Mouse (Mus musculus): ENCODE measurements at regions not wholly inside any gene's neighbourhood (a gene's known extent, or its start where the extent isn't known, plus 50 kb on each side); places are given as distances from the start of the nearest gene placed in this dataset.

- no peaks in the 10 kb centered on the region for H3K4me1 ChIP-seq (ENCODE audit: control insufficient read depth, insufficient read depth, low read length)
- 67% methylated on average over 5 of the region's 5 CpGs for WGBS
- H3K27me3 ChIP-seq (ENCODE audit: control insufficient read depth, insufficient read depth, low read length): no peaks in the 10 kb centered on the region
- no peaks in the 10 kb centered on the region for H3K36me3 ChIP-seq (replicated peaks; ENCODE audit: control insufficient read depth, insufficient read depth, low read depth, low read length)
- no peak overlapping the region for H3K9ac ChIP-seq (replicated peaks; ENCODE audit: low read length)
- H3K27ac ChIP-seq (replicated peaks; ENCODE audit: low read depth, low read length): no peak overlapping the region
- no peaks in the 10 kb centered on the region for H3K9me3 ChIP-seq (replicated peaks; ENCODE audit: control insufficient read depth, low read length)
- H3K4me3 ChIP-seq (ENCODE audit: low read depth, low read length): no peak overlapping the region
- H3K4me2 ChIP-seq (ENCODE audit: low read depth, low read length): no peak overlapping the region
- ATAC-seq (replicated peaks; ENCODE audit: insufficient number of reproducible peaks, low FRiP score, low TSS enrichment, low read depth) (no peak), DNase-seq (ENCODE audit: low spot score) (no peak)
Observed at GRCm38 (mm10) chr12:88530450-88531143, 170.2 kb downstream of the Adck1 start.

- no peak overlapping the region for H3K4me2 ChIP-seq (ENCODE audit: low read depth, low read length)
- DNase-seq (ENCODE audit: low spot score) (peak; percentile 35), ATAC-seq (replicated peaks; ENCODE audit: insufficient number of reproducible peaks, low FRiP score, low TSS enrichment, low read depth) (no peak)
- H3K27ac ChIP-seq (replicated peaks; ENCODE audit: low read depth, low read length): no peak overlapping the region
- no peaks in the 10 kb centered on the region for H3K9me3 ChIP-seq (replicated peaks; ENCODE audit: control insufficient read depth, low read length)
- no peaks in the 10 kb centered on the region for H3K36me3 ChIP-seq (replicated peaks; ENCODE audit: control insufficient read depth, insufficient read depth, low read depth, low read length)
- H3K4me1 ChIP-seq (ENCODE audit: control insufficient read depth, insufficient read depth, low read length): no peaks in the 10 kb centered on the region
- WGBS: 54% methylated on average over 8 of the region's 8 CpGs
- no peaks in the 10 kb centered on the region for H3K27me3 ChIP-seq (ENCODE audit: control insufficient read depth, insufficient read depth, low read length)
- no peak overlapping the region for H3K9ac ChIP-seq (replicated peaks; ENCODE audit: low read length)
- H3K4me3 ChIP-seq (ENCODE audit: low read depth, low read length): no peak overlapping the region
Observed at GRCm38 (mm10) chr12:88532261-88532973, 172.1 kb downstream of the Adck1 start.

GRCm38 (mm10) chr12:88551856-88552255 lies 170.8 kb upstream of the Nrxn3 start:
- WGBS: 67% methylated on average over 1 of the region's 1 CpGs
- no peak for DNase-seq (ENCODE audit: low spot score)
- no peak overlapping the region for H3K4me2 ChIP-seq (ENCODE audit: low read depth, low read length)

GRCm38 (mm10) chr12:88555475-88555874 lies 167.2 kb upstream of the Nrxn3 start:
- Histone ChIP-seq H3K27me3 (ENCODE audit: control insufficient read depth, insufficient read depth, low read length) (no peaks in the 10 kb centered on the region), H3K4me1 (ENCODE audit: control insufficient read depth, insufficient read depth, low read length) (no peaks in the 10 kb centered on the region), H3K9me3 (replicated peaks; ENCODE audit: control insufficient read depth, low read length) (no peaks in the 10 kb centered on the region), H3K27ac (replicated peaks; ENCODE audit: low read depth, low read length) (no peak overlapping the region), H3K4me3 (ENCODE audit: low read depth, low read length) (no peak overlapping the region), H3K4me2 (ENCODE audit: low read depth, low read length) (no peak overlapping the region), H3K9ac (replicated peaks; ENCODE audit: low read length) (no peak overlapping the region), H3K36me3 (replicated peaks; ENCODE audit: control insufficient read depth, insufficient read depth, low read depth, low read length) (no peaks in the 10 kb centered on the region)
- no peak for ATAC-seq (replicated peaks; ENCODE audit: insufficient number of reproducible peaks, low FRiP score, low TSS enrichment, low read depth)
- DNase-seq (ENCODE audit: low spot score): no peak
- WGBS: 78% methylated on average over 2 of the region's 2 CpGs

More at GRCm38 (mm10) chr12:88551856-88552255, 170.8 kb upstream of the Nrxn3 start:
- Histone ChIP-seq H3K4me1 (ENCODE audit: control insufficient read depth, insufficient read depth, low read length) (no peaks in the 10 kb centered on the region), H3K4me3 (ENCODE audit: low read depth, low read length) (no peak overlapping the region), H3K36me3 (replicated peaks; ENCODE audit: control insufficient read depth, insufficient read depth, low read depth, low read length) (no peaks in the 10 kb centered on the region), H3K27me3 (ENCODE audit: control insufficient read depth, insufficient read depth, low read length) (no peaks in the 10 kb centered on the region), H3K9me3 (replicated peaks; ENCODE audit: control insufficient read depth, low read length) (no peaks in the 10 kb centered on the region), H3K27ac (replicated peaks; ENCODE audit: low read depth, low read length) (no peak overlapping the region), H3K9ac (replicated peaks; ENCODE audit: low read length) (no peak overlapping the region)
- ATAC-seq (replicated peaks; ENCODE audit: insufficient number of reproducible peaks, low FRiP score, low TSS enrichment, low read depth): no peak

- Histone ChIP-seq H3K4me1 (ENCODE audit: control insufficient read depth, insufficient read depth, low read length) (no peaks in the 10 kb centered on the region), H3K27me3 (ENCODE audit: control insufficient read depth, insufficient read depth, low read length) (no peaks in the 10 kb centered on the region), H3K9ac (replicated peaks; ENCODE audit: low read length) (no peak overlapping the region), H3K9me3 (replicated peaks; ENCODE audit: control insufficient read depth, low read length) (no peaks in the 10 kb centered on the region), H3K36me3 (replicated peaks; ENCODE audit: control insufficient read depth, insufficient read depth, low read depth, low read length) (no peaks in the 10 kb centered on the region), H3K4me2 (ENCODE audit: low read depth, low read length) (no peak overlapping the region), H3K4me3 (ENCODE audit: low read depth, low read length) (no peak overlapping the region), H3K27ac (replicated peaks; ENCODE audit: low read depth, low read length) (no peak overlapping the region)
- WGBS: 85% methylated on average over 3 of the region's 3 CpGs
- ATAC-seq (replicated peaks; ENCODE audit: insufficient number of reproducible peaks, low FRiP score, low TSS enrichment, low read depth) (no peak), DNase-seq (ENCODE audit: low spot score) (no peak)
Observed at GRCm38 (mm10) chr12:88558036-88558435, 164.6 kb upstream of the Nrxn3 start.

GRCm38 (mm10) chr12:88579974-88580373 lies 142.7 kb upstream of the Nrxn3 start:
- H3K9me3 ChIP-seq (replicated peaks; ENCODE audit: control insufficient read depth, low read length): no peaks in the 10 kb centered on the region
- ATAC-seq (replicated peaks; ENCODE audit: insufficient number of reproducible peaks, low FRiP score, low TSS enrichment, low read depth) (peak; percentile 59; the same call in 1 of the 2 replicates), DNase-seq (ENCODE audit: low spot score) (peak; percentile 17)
- H3K4me1 ChIP-seq (ENCODE audit: control insufficient read depth, insufficient read depth, low read length): no peaks in the 10 kb centered on the region
- H3K4me2 ChIP-seq (ENCODE audit: low read depth, low read length): no peak overlapping the region
- H3K27ac ChIP-seq (replicated peaks; ENCODE audit: low read depth, low read length): no peak overlapping the region
- no peaks in the 10 kb centered on the region for H3K27me3 ChIP-seq (ENCODE audit: control insufficient read depth, insufficient read depth, low read length)
- no peak overlapping the region for H3K9ac ChIP-seq (replicated peaks; ENCODE audit: low read length)
- no peaks in the 10 kb centered on the region for H3K36me3 ChIP-seq (replicated peaks; ENCODE audit: control insufficient read depth, insufficient read depth, low read depth, low read length)
- WGBS: 18% methylated on average over 8 of the region's 8 CpGs
- no peak overlapping the region for H3K4me3 ChIP-seq (ENCODE audit: low read depth, low read length)

- Histone ChIP-seq H3K27ac (replicated peaks; ENCODE audit: low read depth, low read length) (no peak overlapping the region), H3K4me2 (ENCODE audit: low read depth, low read length) (no peak overlapping the region), H3K4me1 (ENCODE audit: control insufficient read depth, insufficient read depth, low read length) (no peaks in the 10 kb centered on the region), H3K36me3 (replicated peaks; ENCODE audit: control insufficient read depth, insufficient read depth, low read depth, low read length) (no peaks in the 10 kb centered on the region), H3K27me3 (ENCODE audit: control insufficient read depth, insufficient read depth, low read length) (no peaks in the 10 kb centered on the region), H3K9me3 (replicated peaks; ENCODE audit: control insufficient read depth, low read length) (no peaks in the 10 kb centered on the region), H3K4me3 (ENCODE audit: low read depth, low read length) (no peak overlapping the region), H3K9ac (replicated peaks; ENCODE audit: low read length) (no peak overlapping the region)
- DNase-seq (ENCODE audit: low spot score): no peak
- ATAC-seq (replicated peaks; ENCODE audit: insufficient number of reproducible peaks, low FRiP score, low TSS enrichment, low read depth): no peak
Observed at GRCm38 (mm10) chr12:88605939-88606338, 116.7 kb upstream of the Nrxn3 start.

- H3K4me3 ChIP-seq (ENCODE audit: low read depth, low read length): no peak overlapping the region
- no peaks in the 10 kb centered on the region for H3K9me3 ChIP-seq (replicated peaks; ENCODE audit: control insufficient read depth, low read length)
- H3K27me3 ChIP-seq (ENCODE audit: control insufficient read depth, insufficient read depth, low read length): no peaks in the 10 kb centered on the region
- no peak overlapping the region for H3K9ac ChIP-seq (replicated peaks; ENCODE audit: low read length)
- WGBS: 43% methylated on average over 2 of the region's 2 CpGs
- DNase-seq (ENCODE audit: low spot score) (peak; percentile 7), ATAC-seq (replicated peaks; ENCODE audit: insufficient number of reproducible peaks, low FRiP score, low TSS enrichment, low read depth) (0 out of 2 replicates have a peak, but pooled peaks have one; percentile 34)
- H3K36me3 ChIP-seq (replicated peaks; ENCODE audit: control insufficient read depth, insufficient read depth, low read depth, low read length): no peaks in the 10 kb centered on the region
- H3K27ac ChIP-seq (replicated peaks; ENCODE audit: low read depth, low read length): no peak overlapping the region
- H3K4me2 ChIP-seq (ENCODE audit: low read depth, low read length): no peak overlapping the region
- H3K4me1 ChIP-seq (ENCODE audit: control insufficient read depth, insufficient read depth, low read length): no peaks in the 10 kb centered on the region
Observed at GRCm38 (mm10) chr12:88620084-88620483, 102.6 kb upstream of the Nrxn3 start.
